Mouse (Mus musculus): ENCODE measurements around the gene Cds1. TPM values are rescaled to one million over a fixed set of nuclear protein-coding genes. Genes with fewer than 3 reads are reported as not detected.

Gene Cds1
- total and polyA plus RNA-seq, 3 experiments, result not detected

GRCm38 (mm10) chr5:101830180-101830579 is 65.2 kb downstream of the Cds1 start:
- no peak overlapping the region for H3K9ac ChIP-seq (ENCODE audit: control insufficient read depth, low read depth, low read length, poor library complexity, severe bottlenecking)
- H3K79me2 ChIP-seq (ENCODE audit: control insufficient read depth, insufficient read depth, low read length, poor library complexity), result no peaks in the 10 kb centered on the region; the same call in 1 of the 2 replicates
- TF ChIP-seq MAZ (IDR thresholded peaks at IDR 0.05; ENCODE audit: low read depth, low read length) (no peak), ZMIZ1 (IDR thresholded peaks at IDR 0.05; ENCODE audit: low read depth, low read length) (no peak), ELF1 (IDR thresholded peaks at IDR 0.05; ENCODE audit: low read depth, low read length) (no peak), E2F4 (IDR thresholded peaks at IDR 0.05; ENCODE audit: borderline replicate concordance, low read depth, low read length) (no peak)
- H3K4me3 ChIP-seq (ENCODE audit: control insufficient read depth in 1 of 2, insufficient read depth in 1 of 2, low read depth in 2 of 2, low read length in 2 of 2), result no peak overlapping the region
- peaks cover 0 to 11% of the 10 kb centered on the region in 2 experiments; a peak in 2 of 4 replicates for H3K4me1 ChIP-seq (ENCODE audit: control insufficient read depth in 1 of 2, insufficient read depth in 2 of 2, low read length in 2 of 2)
- DNase-seq (ENCODE audit: low read depth, low spot score), result no peak
- no peaks in the 10 kb centered on the region for H3K9me3 ChIP-seq (replicated peaks; ENCODE audit: insufficient read depth, low read length)
- H3K27me3 ChIP-seq (ENCODE audit: control insufficient read depth in 1 of 2, insufficient read depth in 2 of 2, low read length in 2 of 2), result no peaks in the 10 kb centered on the region
- peaks cover under 1 to 10% of the 10 kb centered on the region in 2 experiments; a peak in 3 of 4 replicates for H3K36me3 ChIP-seq (ENCODE audit: control insufficient read depth in 1 of 2, insufficient read depth in 2 of 2, low read length in 2 of 2)
- no peak overlapping the region for H3K27ac ChIP-seq (ENCODE audit: control insufficient read depth, low read depth, low read length)

DNA sequence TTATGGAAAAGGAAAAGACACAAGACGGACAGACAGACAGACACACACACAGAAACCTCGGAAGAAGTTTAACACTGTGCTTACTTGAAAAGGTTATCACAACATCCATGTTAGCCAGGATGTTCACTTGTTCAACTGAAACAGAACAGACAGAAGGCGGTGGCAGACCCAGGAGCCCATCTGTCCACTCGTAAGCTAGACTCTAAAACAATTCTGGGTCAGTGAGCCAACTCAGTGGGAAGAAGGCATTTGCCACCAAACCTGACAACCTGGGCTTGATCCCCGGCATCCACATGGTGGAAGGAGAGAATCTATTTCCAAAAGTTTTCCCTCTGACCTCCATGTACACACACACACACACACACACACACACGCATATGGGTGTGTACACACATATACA is 67.1 kb downstream of the Cds1 start:
- DNase-seq (ENCODE audit: low read depth, low spot score), result no peak
- TF ChIP-seq ETS1 (IDR thresholded peaks at IDR 0.05; ENCODE audit: low read depth, low read length) (no peak), UBTF (IDR thresholded peaks at IDR 0.05; ENCODE audit: borderline replicate concordance, insufficient read depth, low read depth, low read length) (no peak), E2F4 (IDR thresholded peaks at IDR 0.05; ENCODE audit: borderline replicate concordance, low read depth, low read length) (no peak), POLR2AphosphoS2 (IDR thresholded peaks at IDR 0.05; ENCODE audit: low read length) (no peak), ELF1 (IDR thresholded peaks at IDR 0.05; ENCODE audit: low read depth, low read length) (no peak)
- Histone ChIP-seq H3K4me1 (ENCODE audit: control insufficient read depth in 1 of 2, insufficient read depth in 2 of 2, low read length in 2 of 2) (peaks cover 0 to 6% of the 10 kb centered on the region in 2 experiments; a peak in 2 of 4 replicates), H3K79me2 (ENCODE audit: control insufficient read depth, insufficient read depth, low read length, poor library complexity) (no peaks in the 10 kb centered on the region), H3K36me3 (ENCODE audit: control insufficient read depth in 1 of 2, insufficient read depth in 2 of 2, low read length in 2 of 2) (peaks cover 3% of the 10 kb centered on the region in 2 experiments; a peak in 3 of 4 replicates), H3K27me3 (ENCODE audit: control insufficient read depth in 1 of 2, insufficient read depth in 2 of 2, low read length in 2 of 2) (no peaks in the 10 kb centered on the region), H3K27ac (ENCODE audit: control insufficient read depth, low read depth, low read length) (no peak overlapping the region), H3K9me3 (replicated peaks; ENCODE audit: insufficient read depth, low read length) (no peaks in the 10 kb centered on the region), H3K9ac (ENCODE audit: control insufficient read depth, low read depth, low read length, poor library complexity, severe bottlenecking) (no peak overlapping the region), H3K4me3 (ENCODE audit: control insufficient read depth in 1 of 2, insufficient read depth in 1 of 2, low read depth in 2 of 2, low read length in 2 of 2) (no peak overlapping the region)

GRCm38 (mm10) chr5:101832991-101833390 is 68.1 kb downstream of the Cds1 start:
- no peaks in the 10 kb centered on the region for H3K27me3 ChIP-seq (ENCODE audit: control insufficient read depth in 1 of 2, insufficient read depth in 2 of 2, low read length in 2 of 2)
- no peaks in the 10 kb centered on the region for H3K4me1 ChIP-seq (ENCODE audit: control insufficient read depth in 1 of 2, insufficient read depth in 2 of 2, low read length in 2 of 2)
- no peak overlapping the region for H3K27ac ChIP-seq (ENCODE audit: control insufficient read depth, low read depth, low read length)
- peaks cover 0 to 3% of the 10 kb centered on the region in 2 experiments; a peak in 1 of 4 replicates for H3K36me3 ChIP-seq (ENCODE audit: control insufficient read depth in 1 of 2, insufficient read depth in 2 of 2, low read length in 2 of 2)
- TF ChIP-seq MYB (IDR thresholded peaks at IDR 0.05; ENCODE audit: low read depth, low read length), result no peak
- no peak for TF ChIP-seq KAT2A (conservative IDR thresholded peaks at IDR 0.05; ENCODE audit: low read depth, low read length)
- TF ChIP-seq TCF12 (IDR thresholded peaks at IDR 0.05; ENCODE audit: low read depth, low read length), result no peak
- no peak for TF ChIP-seq TAL1 (IDR thresholded peaks at IDR 0.05; ENCODE audit: low read length)
- no peak for TF ChIP-seq MAX (IDR thresholded peaks at IDR 0.05; ENCODE audit: low read length)
- no peak for TF ChIP-seq SIN3A (IDR thresholded peaks at IDR 0.05; ENCODE audit: low read length)
- TF ChIP-seq NRF1 (IDR thresholded peaks at IDR 0.05; ENCODE audit: insufficient read depth, low read depth, low read length, poor library complexity, severe bottlenecking), result no peak
- no peak for TF ChIP-seq NELFE (IDR thresholded peaks at IDR 0.05; ENCODE audit: low read depth, low read length)
- no peak for TF ChIP-seq CTCF (IDR thresholded peaks at IDR 0.05 in 2 of 3, conservative IDR thresholded peaks at IDR 0.05 in 1 of 3; ENCODE audit: control insufficient read depth in 1 of 3, insufficient read depth in 1 of 3, low read depth in 2 of 3, low read length in 3 of 3, poor library complexity in 1 of 3, severe bottlenecking in 1 of 3)
- TF ChIP-seq SMC3 (IDR thresholded peaks at IDR 0.05; ENCODE audit: low read depth, low read length), result no peak
- no peak for TF ChIP-seq GABPA (IDR thresholded peaks at IDR 0.05; ENCODE audit: low read depth, low read length)
- TF ChIP-seq POLR2AphosphoS5 (IDR thresholded peaks at IDR 0.05; ENCODE audit: borderline replicate concordance, low read depth, low read length), result no peak
- TF ChIP-seq USF1 (IDR thresholded peaks at IDR 0.05; ENCODE audit: low read depth, low read length), result no peak
- no peak for TF ChIP-seq ETS1 (IDR thresholded peaks at IDR 0.05; ENCODE audit: low read depth, low read length)
- TF ChIP-seq JUND (IDR thresholded peaks at IDR 0.05; ENCODE audit: low read depth, low read length), result no peak
- TF ChIP-seq MEF2A (IDR thresholded peaks at IDR 0.05; ENCODE audit: extremely low read depth, insufficient replicate concordance, low read depth, low read length, poor library complexity, severe bottlenecking), result no peak
- no peak for TF ChIP-seq POLR2A (IDR thresholded peaks at IDR 0.05; ENCODE audit: control insufficient read depth in 1 of 2, insufficient read depth in 1 of 2, low read depth in 1 of 2, low read length in 2 of 2, poor library complexity in 1 of 2)
- H3K9me3 ChIP-seq (replicated peaks; ENCODE audit: insufficient read depth, low read length), result no peaks in the 10 kb centered on the region
- H3K4me3 ChIP-seq (ENCODE audit: control insufficient read depth in 1 of 2, insufficient read depth in 1 of 2, low read depth in 2 of 2, low read length in 2 of 2), result no peak overlapping the region
- no peak overlapping the region for H3K9ac ChIP-seq (ENCODE audit: control insufficient read depth, low read depth, low read length, poor library complexity, severe bottlenecking)
- no peaks in the 10 kb centered on the region for H3K79me2 ChIP-seq (ENCODE audit: control insufficient read depth, insufficient read depth, low read length, poor library complexity)
- DNase-seq (ENCODE audit: low read depth, low spot score), result no peak

Data from MEL (cell line).